In the genomic region with DNA sequence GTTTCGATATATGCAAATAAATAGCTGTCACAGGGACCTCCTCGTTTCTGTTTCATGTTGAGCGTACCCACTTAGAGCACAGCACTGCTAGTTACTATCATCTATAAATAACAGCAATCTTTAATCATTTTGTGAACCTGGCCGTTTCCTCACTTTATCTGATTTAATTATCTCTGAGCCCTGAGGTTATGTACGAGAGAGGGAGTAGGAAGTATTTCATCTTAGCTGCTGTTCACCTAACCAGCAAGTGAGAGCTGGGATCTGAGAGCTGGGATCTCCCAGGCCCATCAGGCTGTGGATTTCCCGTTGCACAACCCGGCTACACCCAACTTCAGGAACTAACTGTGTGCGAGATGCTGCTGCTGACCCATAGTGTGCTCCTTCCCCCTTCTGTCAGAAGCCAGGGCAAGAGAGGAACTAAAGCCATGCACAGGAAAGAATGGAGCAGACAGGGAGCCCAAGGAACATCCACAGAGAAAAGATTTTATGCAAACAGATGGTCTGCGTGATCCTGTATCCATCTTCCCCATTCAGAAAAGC, we compare ENCODE assay signal across 17 mouse cellular contexts. TPM values are rescaled to one million over a fixed set of nuclear protein-coding genes. Genes with fewer than 3 reads are reported as not detected.
DNase-seq lines count a peak whose midpoint lies in the region; ATAC-seq and TF ChIP-seq lines count a peak whose summit lies in the region.
"Had no signal": no experiment of that assay in that cellular context is flagged by ENCODE, and none has a peak within 500 bp of the region (broad histone marks: within the 10 kb centered on the region; RNA-seq: fewer than 3 reads in every experiment).

No protein-coding gene starts in this region.

- H3K9me3 ChIP-seq in neural tube, embryonic 15.5 days (replicated peaks): no peaks in the 10 kb centered on the region
- no peaks in the 10 kb centered on the region for H3K9me3 ChIP-seq in liver, embryonic 11.5 days (ENCODE audit: control insufficient read depth, low read length)
- H3K9me3 ChIP-seq in forebrain, embryonic 15.5 days: no peaks in the 10 kb centered on the region
- H3K9me3 ChIP-seq: heart, embryonic 10.5 days; kidney, embryonic 15.5 days; liver, embryonic 15.5 days; midbrain, embryonic 15.5 days had no signal

- no peaks in the 10 kb centered on the region for H3K36me3 ChIP-seq in heart, adult 2 months (ENCODE audit: control insufficient read depth, insufficient read depth, low read length)
- H3K36me3 ChIP-seq in neural tube, embryonic 15.5 days: no peaks in the 10 kb centered on the region
- H3K36me3 ChIP-seq in liver, embryonic 11.5 days (ENCODE audit: control insufficient read depth, insufficient read depth, low read length): no peaks in the 10 kb centered on the region
- no peaks in the 10 kb centered on the region for H3K36me3 ChIP-seq in splenic B cell, adult 2 months (ENCODE audit: control insufficient read depth, insufficient read depth, low read length, poor library complexity, severe bottlenecking)
- no peaks in the 10 kb centered on the region for H3K36me3 ChIP-seq in forebrain, embryonic 15.5 days
- H3K36me3 ChIP-seq: heart, embryonic 10.5 days; kidney, embryonic 15.5 days; liver, embryonic 15.5 days; midbrain, embryonic 15.5 days had no signal

- H3K27ac ChIP-seq in heart, adult 2 months: peak overlapping the region; percentile 3; the same call in 1 of the 2 replicates
- H3K27ac ChIP-seq in neural tube, embryonic 15.5 days (replicated peaks): no peak overlapping the region
- H3K27ac ChIP-seq in liver, embryonic 11.5 days (ENCODE audit: low read depth, low read length): no peak overlapping the region
- H3K27ac ChIP-seq in forebrain, embryonic 15.5 days (replicated peaks): no peak overlapping the region
- H3K27ac ChIP-seq: heart, embryonic 10.5 days; hindbrain, embryonic 14.5 days; kidney, embryonic 15.5 days; liver, embryonic 15.5 days; midbrain, embryonic 15.5 days had no signal

- no peak overlapping the region for H3K4me2 ChIP-seq in neural tube, embryonic 15.5 days
- H3K4me2 ChIP-seq in liver, embryonic 11.5 days: no peak overlapping the region
- no peak overlapping the region for H3K4me2 ChIP-seq in forebrain, embryonic 15.5 days (replicated peaks)
- H3K4me2 ChIP-seq: hindbrain, embryonic 14.5 days; kidney, embryonic 15.5 days; liver, embryonic 15.5 days; midbrain, embryonic 15.5 days had no signal

- H3K4me1 ChIP-seq in heart, adult 2 months (ENCODE audit: control insufficient read depth, insufficient read depth, low read length): no peaks in the 10 kb centered on the region; the same call in 1 of the 2 replicates
- peaks cover 23% of the 10 kb centered on the region for H3K4me1 ChIP-seq in neural tube, embryonic 15.5 days
- H3K4me1 ChIP-seq in liver, embryonic 11.5 days (replicated peaks; ENCODE audit: control insufficient read depth, insufficient read depth, low read length): peaks cover 18% of the 10 kb centered on the region
- H3K4me1 ChIP-seq in forebrain, embryonic 15.5 days: peaks cover 11% of the 10 kb centered on the region

- ATAC-seq in neural tube, embryonic 15.5 days (ENCODE audit: low FRiP score): no peak
- no peak for ATAC-seq in liver, embryonic 11.5 days (replicated peaks; ENCODE audit: low FRiP score)
- no peak for ATAC-seq in cerebellum, adult (ENCODE audit: insufficient number of reproducible peaks, low FRiP score, low TSS enrichment)
- no peak for ATAC-seq in forebrain, embryonic 15.5 days (replicated peaks)
- ATAC-seq: forebrain, embryonic 16.5 days; midbrain, embryonic 15.5 days had no signal

- peak in 1 of 2 experiments; percentile 29 for DNase-seq in heart, adult 2 months
- no peak for DNase-seq in heart, adult 8-10 months (ENCODE audit: low spot score)
- DNase-seq in neural tube, embryonic 10.5 days (ENCODE audit: extremely low spot score, low spot score): peak; percentile 11
- DNase-seq in liver, embryonic 11.5 days (ENCODE audit: low spot score): no peak
- DNase-seq in splenic B cell, adult 2 months (ENCODE audit: low read depth, low spot score): peak; percentile 23

- no peaks in the 10 kb centered on the region for H3K79me2 ChIP-seq in heart, adult 2 months (replicated peaks; ENCODE audit: control insufficient read depth, insufficient read depth, low read length)

- intact Hi-C loops in heart, adult 2 months (cut with DNase I): loop anchor here (1.0 to 5.0 kb wide), 2 partner anchors 178 to 266 kb away; no protein-coding TSS in a partner anchor

- WGBS in heart, adult 2 months: 47% methylated on average over 9 of the region's 9 CpGs
- 66% methylated on average over 9 of the region's 9 CpGs for WGBS in neural tube, embryonic 15.5 days
- WGBS in liver, embryonic 11.5 days: 33% methylated on average over 9 of the region's 9 CpGs
- 76% methylated on average over 9 of the region's 9 CpGs for WGBS in forebrain, embryonic 15.5 days

- no peaks in the 10 kb centered on the region for H3K27me3 ChIP-seq in heart, adult 2 months (ENCODE audit: control insufficient read depth, insufficient read depth, low read length)
- H3K27me3 ChIP-seq in neural tube, embryonic 15.5 days (replicated peaks): no peaks in the 10 kb centered on the region
- H3K27me3 ChIP-seq in liver, embryonic 11.5 days (replicated peaks; ENCODE audit: control insufficient read depth, insufficient read depth, low read length): no peaks in the 10 kb centered on the region
- H3K27me3 ChIP-seq in splenic B cell, adult 2 months (ENCODE audit: control insufficient read depth, insufficient read depth, low read length, poor library complexity, severe bottlenecking): no peaks in the 10 kb centered on the region
- 0 out of 2 replicates have a peak, but pooled peaks cover 3% of the 10 kb centered on the region for H3K27me3 ChIP-seq in forebrain, embryonic 15.5 days
- H3K27me3 ChIP-seq: kidney, embryonic 15.5 days; midbrain, embryonic 15.5 days had no signal

- no peak overlapping the region for H3K4me3 ChIP-seq in heart, adult 2 months
- no peak overlapping the region for H3K4me3 ChIP-seq in neural tube, embryonic 15.5 days (replicated peaks)
- no peak overlapping the region for H3K4me3 ChIP-seq in liver, embryonic 11.5 days (ENCODE audit: low read depth, low read length)
- no peak overlapping the region for H3K4me3 ChIP-seq in forebrain, embryonic 15.5 days
- H3K4me3 ChIP-seq: heart, embryonic 10.5 days; kidney, embryonic 15.5 days; liver, embryonic 15.5 days; midbrain, embryonic 15.5 days had no signal

- H3K9ac ChIP-seq in heart, adult 2 months (ENCODE audit: low read depth, low read length): no peak overlapping the region
- no peak overlapping the region for H3K9ac ChIP-seq in neural tube, embryonic 15.5 days (replicated peaks)
- 0 out of 2 replicates have a peak overlapping the region, but pooled peaks have one; percentile 26 for H3K9ac ChIP-seq in liver, embryonic 11.5 days (ENCODE audit: low read depth, low read length)
- H3K9ac ChIP-seq in forebrain, embryonic 15.5 days (replicated peaks): no peak overlapping the region
- H3K9ac ChIP-seq: hindbrain, embryonic 14.5 days; kidney, embryonic 15.5 days; midbrain, embryonic 15.5 days had no signal

- no peak for TF ChIP-seq EP300 in heart, adult 2 months (IDR thresholded peaks at IDR 0.05; ENCODE audit: insufficient read depth, low read depth, low read length)

- no peak for TF ChIP-seq CTCF in heart, adult 2 months (IDR thresholded peaks at IDR 0.05)

- TF ChIP-seq POLR2A in heart, adult 2 months (IDR thresholded peaks at IDR 0.05; ENCODE audit: insufficient read depth, low read depth, low read length): no peak

RNA-seq across cellular contexts. Expression of a gene that starts 44.5 kb away (rescaled TPM):
- total RNA-seq in heart, adult 2 months (2021): not detected
- polyA plus RNA-seq in heart, adult 2 months (2012; rRNA removed): 0.04 TPM in 1 of 2 replicates, not detected in the other
- total RNA-seq in heart, adult 8-10 months (2022): not detected
- not detected in 2 replicates for polyA plus RNA-seq in neural tube, embryonic 15.5 days (2015; fragmentation: Nextera tagmentation; extraction: Ambion mirVana)
- polyA plus RNA-seq in liver, embryonic 11.5 days (2014; fragmentation: Nextera tagmentation; extraction: Ambion mirVana): not detected in 2 replicates
- not detected in 2 replicates for polyA plus RNA-seq in forebrain, embryonic 15.5 days (2015; fragmentation: Nextera tagmentation; extraction: Ambion mirVana)
- total RNA-seq: adrenal gland, postnatal 4 days; left cerebral cortex, adult 8-10 months had no signal
- polyA plus RNA-seq: embryonic facial prominence, embryonic 11.5 days; forebrain, embryonic 16.5 days; heart, embryonic 10.5 days; hindbrain, embryonic 14.5 days; kidney, embryonic 15.5 days; liver, embryonic 15.5 days; midbrain, embryonic 15.5 days had no signal

Comparison
In these comparisons a context has a peak if more than half of its experiments do, and no peak if none do; other contexts are left out.
1. DNase-seq: peak in neural tube, embryonic 10.5 days (single experiment) and splenic B cell, adult 2 months (single experiment); none in heart, adult 8-10 months (single experiment) and liver, embryonic 11.5 days (single experiment).